Mouse (Mus musculus) large intestine, adult 2 months (tissue): ENCODE measurements around the gene Gm10300. TPM values are rescaled to one million over a fixed set of nuclear protein-coding genes. Genes with fewer than 3 reads are reported as not detected.

Experiments
- DNase-seq: peaks from one replicate; pipeline ENCODE4 v3.0.0-alpha.2; 2012; ENCODE audit warnings: low read depth, low spot score
- WGBS: fragments of 180-500 bp; shearing (Covaris S2); methylation state at CpG from one replicate; pipeline ENCODE4 v1.1.7; 2018; 5-methylcytosine and 5-hydroxymethylcytosine counted together
- polyA plus RNA-seq: library from polyadenylated mRNA; depleted of rRNA; stranded (reverse); fragments of >200 nt; gene quantifications from 2 replicates; pipeline ENCODE4 v1.2.3, GENCODE M21; 2012

The Gm10300 gene
- polyA plus RNA-seq, 1 experiment = 0.12 TPM

GRCm38 (mm10) chr4:132076480-132077405 lies 2.2 kb downstream of the Gm10300 start:
- no peak for DNase-seq
- 26% methylated on average over 20 of the region's 20 CpGs for WGBS

- DNase-seq = no peak
- 78% methylated on average over 7 of the region's 7 CpGs for WGBS
These were observed 2.9 kb downstream of the Gm10300 start for GRCm38 (mm10) chr4:132077445-132077844.

DNA sequence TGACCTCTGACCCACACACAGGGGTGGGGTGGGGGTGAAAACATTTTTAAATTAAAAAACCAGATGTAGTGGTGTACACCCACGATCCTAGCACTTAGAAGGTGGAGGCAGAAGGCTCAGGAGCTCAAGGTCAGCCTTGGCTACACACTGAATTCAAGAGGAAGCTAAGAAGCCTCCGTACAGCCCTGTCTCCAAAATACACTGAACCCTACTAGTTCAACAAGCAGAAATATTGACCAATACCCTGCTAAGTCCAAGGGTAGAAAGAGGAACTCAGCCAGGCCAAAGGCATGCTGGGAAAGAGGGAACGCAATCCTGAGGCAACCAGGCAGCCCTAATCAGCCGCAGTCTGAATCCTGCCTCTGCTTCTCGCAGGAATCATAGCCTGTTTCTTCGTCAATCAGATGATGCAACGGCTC lies 3.8 kb downstream of the Gm10300 start:
- WGBS = 83% methylated on average over 7 of the region's 7 CpGs
- no peak for DNase-seq

DNA sequence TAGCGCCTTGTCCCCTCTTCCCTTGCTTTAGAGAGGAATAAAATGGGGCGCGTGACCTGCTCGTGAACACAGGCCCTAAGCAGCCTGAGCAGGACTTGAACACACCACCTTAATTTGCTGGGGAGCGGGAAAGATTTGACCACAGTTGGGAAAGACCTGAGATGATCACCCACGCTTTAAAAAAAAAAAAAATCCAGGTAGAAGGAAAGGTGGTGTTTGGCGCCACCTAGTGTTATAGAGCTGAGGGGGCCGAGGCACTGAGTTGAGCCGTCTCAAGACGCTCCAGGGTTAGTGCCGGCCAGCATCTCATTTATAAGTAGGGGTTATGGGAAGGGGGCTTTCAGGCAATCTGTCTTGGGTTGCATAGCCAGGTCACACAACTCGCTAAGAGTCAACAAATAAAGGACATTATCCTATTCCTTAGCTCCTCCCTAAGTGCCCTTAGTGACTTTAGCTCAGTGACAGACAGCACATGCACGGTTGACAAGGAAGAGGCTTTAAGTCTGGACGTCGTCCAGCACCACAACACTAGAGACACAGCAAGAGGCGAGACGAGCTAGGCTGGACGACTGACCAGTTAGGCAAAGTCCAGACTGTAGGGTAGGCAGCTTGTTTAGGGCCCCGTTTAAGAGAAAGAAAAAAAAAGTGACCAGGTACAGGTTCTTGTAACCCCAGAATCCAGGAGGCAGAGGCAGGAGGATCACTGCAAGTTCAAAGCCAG lies 5.2 kb downstream of the Gm10300 start:
- DNase-seq = no peak
- WGBS = 10% methylated on average over 19 of the region's 19 CpGs

DNA sequence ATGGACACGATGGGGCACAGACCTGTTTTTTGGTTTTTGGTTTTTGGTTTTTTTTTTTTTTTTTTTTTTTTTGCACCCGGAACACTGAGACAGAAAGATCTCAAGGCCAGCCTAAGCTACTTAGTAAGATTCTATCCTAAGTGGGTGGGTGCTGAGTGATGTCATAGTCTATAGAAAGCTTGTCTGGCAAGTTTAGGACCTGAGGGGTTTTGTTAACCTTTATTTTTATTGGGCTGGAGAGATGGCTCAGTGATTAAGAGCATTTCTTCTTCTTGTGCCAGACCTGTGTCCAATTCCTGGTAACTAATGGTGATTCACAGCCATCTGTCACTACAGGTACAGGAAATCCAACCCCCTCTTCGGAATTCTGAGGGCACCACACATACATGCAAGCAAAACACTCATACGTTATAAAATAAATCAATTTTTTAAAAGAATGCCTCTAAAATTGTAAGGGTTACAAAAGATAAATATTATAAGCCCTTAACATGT lies 6.0 kb downstream of the Gm10300 start:
- WGBS = 60% methylated on average over 4 of the region's 4 CpGs
- DNase-seq = no peak

GRCm38 (mm10) chr4:132085114-132085513 lies 10.6 kb downstream of the Gm10300 start:
- no peak for DNase-seq
- WGBS = 83% methylated on average over 7 of the region's 7 CpGs

DNA sequence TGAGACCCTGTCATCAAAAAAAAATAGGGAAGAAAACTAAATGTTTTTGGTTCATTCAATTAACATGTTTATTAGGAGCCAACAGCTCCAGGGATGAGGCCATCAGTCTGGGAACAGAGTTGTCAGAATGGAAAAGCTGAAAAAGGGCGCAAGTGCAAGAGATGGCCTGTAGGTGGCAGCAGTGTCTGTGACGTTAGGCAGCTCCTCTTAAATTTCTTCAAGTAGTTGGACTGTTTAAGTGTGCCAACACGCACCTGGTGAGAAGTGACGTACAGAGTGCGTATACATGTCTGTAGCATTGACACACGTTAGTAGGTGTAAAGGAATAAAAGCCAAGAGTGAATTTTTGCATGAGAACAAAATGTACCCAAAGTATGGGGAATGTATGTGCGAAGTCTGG lies 14.4 kb downstream of the Gm10300 start:
- 14% methylated on average over 7 of the region's 7 CpGs for WGBS
- DNase-seq = no peak

GRCm38 (mm10) chr4:132093136-132093535 lies 18.6 kb downstream of the Gm10300 start:
- DNase-seq = no peak
- WGBS = 25% methylated on average over 6 of the region's 6 CpGs

DNA sequence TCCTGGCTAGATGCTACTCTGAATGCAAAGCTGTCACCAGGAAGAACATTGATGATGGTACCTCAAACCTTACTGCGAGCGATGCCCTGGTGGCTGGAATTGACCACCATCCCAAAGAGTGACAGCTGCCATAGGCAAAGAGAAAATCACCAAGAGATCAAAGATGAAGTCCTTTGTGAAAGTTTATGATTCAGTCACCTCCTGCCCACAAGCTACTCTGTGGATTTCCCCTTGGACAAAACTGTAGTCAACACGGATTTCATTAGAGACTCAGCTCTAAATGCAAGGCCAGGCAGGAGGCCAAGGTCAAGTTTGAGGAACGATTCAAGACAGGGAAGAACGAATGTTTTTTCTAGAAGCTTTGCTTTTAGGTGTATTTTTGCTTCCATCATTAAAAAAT lies 19.4 kb downstream of the Gm10300 start:
- DNase-seq = no peak

GRCm38 (mm10) chr4:132095043-132095442 lies 20.5 kb downstream of the Gm10300 start:
- DNase-seq = no peak
- 78% methylated on average over 7 of the region's 7 CpGs for WGBS

More for the DNA sequence above, 19.4 kb downstream of the Gm10300 start:
- WGBS = 66% methylated on average over 5 of the region's 5 CpGs

DNA sequence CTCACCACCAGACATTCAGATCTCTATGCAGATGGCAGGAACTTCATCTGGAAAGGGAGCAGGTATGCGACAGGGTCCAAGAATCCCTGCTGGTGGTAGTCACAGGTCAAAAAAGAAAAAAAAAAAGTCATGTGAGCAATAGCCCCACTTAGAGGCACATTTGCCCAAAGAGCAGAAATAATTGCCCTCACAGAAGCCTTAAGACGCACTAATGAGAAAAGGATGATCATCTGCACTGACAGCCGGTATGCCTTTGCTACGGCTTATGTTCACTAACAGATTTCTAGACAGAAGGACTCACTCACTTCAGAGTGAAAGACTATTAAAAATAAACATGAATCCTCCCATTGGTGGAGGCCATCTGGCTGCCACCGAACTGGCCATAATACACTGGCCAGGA lies 25.1 kb downstream of the Gm10300 start:
- DNase-seq = no peak
- WGBS = 85% methylated on average over 5 of the region's 5 CpGs

GRCm38 (mm10) chr4:132101152-132101551 lies 26.7 kb downstream of the Gm10300 start:
- DNase-seq = no peak

GRCm38 (mm10) chr4:132108221-132108620 lies 33.7 kb downstream of the Gm10300 start:
- WGBS = 88% methylated on average over 7 of the region's 7 CpGs
- no peak for DNase-seq

More at GRCm38 (mm10) chr4:132101152-132101551, 26.7 kb downstream of the Gm10300 start:
- 41% methylated on average over 3 of the region's 3 CpGs for WGBS

DNA sequence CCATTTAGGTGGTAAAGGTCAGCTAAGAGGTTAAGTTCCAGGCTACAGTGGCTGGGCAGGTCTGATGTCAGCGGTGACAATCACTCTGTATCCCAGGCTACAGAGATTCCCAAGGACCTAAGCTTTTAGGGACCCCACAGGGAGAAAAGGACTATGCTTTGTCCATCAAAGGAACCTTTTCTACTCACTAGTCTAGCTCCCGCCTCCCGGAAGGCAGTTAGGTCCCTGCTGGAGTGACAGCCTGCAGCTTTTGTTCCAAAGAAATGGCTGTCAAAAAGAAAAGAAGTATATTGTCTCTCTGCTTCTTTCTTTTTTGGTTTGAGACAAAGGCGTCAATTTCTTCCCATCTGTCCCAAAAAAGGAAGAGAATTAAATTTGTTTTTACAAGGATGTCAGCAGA lies 36.7 kb downstream of the Gm10300 start:
- no peak for DNase-seq
- 76% methylated on average over 4 of the region's 4 CpGs for WGBS

- 53% methylated on average over 53 of the region's 53 CpGs for WGBS
- DNase-seq = no peak
These were observed 39.1 kb downstream of the Gm10300 start for GRCm38 (mm10) chr4:132113411-132114095.

DNA sequence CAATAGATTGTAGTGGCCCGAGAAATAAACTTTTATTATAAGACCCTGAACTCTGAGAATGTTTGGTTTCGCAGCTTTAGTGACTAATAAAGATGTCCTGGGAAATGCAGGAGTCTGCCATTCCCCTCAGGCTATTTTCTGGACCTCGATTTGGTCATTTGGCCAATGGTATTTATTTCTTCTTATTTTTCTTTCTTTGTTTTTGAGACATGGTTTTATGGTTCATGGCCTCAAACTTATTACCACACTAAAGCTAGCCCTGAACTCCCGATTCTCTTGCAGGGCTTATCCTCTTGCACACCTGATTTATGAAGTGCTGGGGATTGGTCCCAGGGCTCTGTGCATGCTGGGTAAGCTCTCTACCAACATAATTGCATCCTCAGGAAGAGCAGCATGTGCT lies 41.8 kb downstream of the Gm10300 start:
- 23% methylated on average over 4 of the region's 4 CpGs for WGBS
- no peak for DNase-seq

DNA sequence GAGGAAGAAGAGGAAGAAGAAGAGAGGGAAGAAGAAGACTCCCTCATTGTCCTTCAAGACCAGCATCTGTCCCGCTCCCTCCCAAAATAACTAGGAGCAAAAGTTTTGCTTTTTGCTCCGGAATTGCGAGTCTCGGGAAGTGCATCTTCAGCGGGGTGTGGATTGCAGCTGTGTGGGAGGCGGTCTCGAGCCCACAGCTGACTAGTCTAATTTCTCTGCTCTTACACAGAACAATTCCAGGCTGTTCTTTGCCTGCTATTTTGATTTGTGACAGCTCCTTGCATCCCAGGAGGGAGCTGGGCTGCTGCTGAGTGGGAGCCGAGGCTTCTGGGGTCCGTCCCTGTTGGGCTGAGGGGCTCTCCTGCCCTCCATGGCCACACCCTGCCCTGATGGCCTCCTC lies 45.1 kb downstream of the Gm10300 start:
- 78% methylated on average over 9 of the region's 9 CpGs for WGBS

GRCm38 (mm10) chr4:132121674-132122073 lies 47.2 kb downstream of the Gm10300 start:
- DNase-seq = no peak

More for the DNA sequence above, 45.1 kb downstream of the Gm10300 start:
- no peak for DNase-seq

GRCm38 (mm10) chr4:132123166-132123565 lies 48.7 kb downstream of the Gm10300 start:
- 53% methylated on average over 1 of the region's 1 CpGs for WGBS
- no peak for DNase-seq

More at GRCm38 (mm10) chr4:132121674-132122073, 47.2 kb downstream of the Gm10300 start:
- WGBS = 79% methylated on average over 5 of the region's 5 CpGs
